Mouse (Mus musculus) megakaryocyte, embryonic 14.5 days (primary cell): ENCODE results near the gene Kcnt2.

Experiments used
- FLI1 ChIP-seq: IDR thresholded peaks from 2 replicates; pipeline ENCODE4 v1.6.1; 2012; ENCODE audit warnings: low read length, inconsistent platforms, mixed read lengths
- GATA1 ChIP-seq: IDR thresholded peaks from 3 replicates; pipeline ENCODE4 v1.6.1; 2012; ENCODE audit warnings: mixed read lengths, low read length, inconsistent platforms, borderline replicate concordance

DNA sequence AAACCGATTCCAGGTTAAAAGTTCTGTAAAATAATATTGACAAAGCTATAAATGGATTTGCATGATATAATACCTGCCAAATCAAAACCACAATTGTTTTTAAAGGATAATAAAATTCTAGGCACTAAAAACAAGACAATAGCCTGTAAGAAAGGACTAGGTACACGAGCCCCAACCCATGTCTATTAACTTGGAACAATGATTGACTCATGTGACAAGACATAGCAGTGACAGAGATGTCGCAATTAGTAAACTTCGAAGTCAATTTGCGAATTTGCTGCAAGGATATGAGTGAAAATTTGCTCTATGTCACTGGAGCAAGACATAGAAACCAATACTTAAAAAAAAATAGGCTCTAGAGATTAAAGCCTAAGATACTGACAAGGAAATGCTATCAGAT, 198.4 kb downstream of the Kcnt2 start:
- TF ChIP-seq GATA1 (no peak), FLI1 (no peak)
